Mouse (Mus musculus) cerebellum, postnatal 25 days (tissue): ENCODE data around the gene Btbd2.

Experiments used
- DNase-seq, 2 experiments: peaks; one replicate each; pipeline ENCODE4 v3.0.0; 2021; ENCODE audit warnings: mixed read lengths in 2 of 2

The Btbd2 gene

GRCm38 (mm10) chr10:80656863-80657623, at the start of gene Btbd2:
TSS of gene Btbd2 (minus strand) at chr10:80657071.
- DNase-seq: peak in 1 of 2 experiments; percentile 58

GRCm38 (mm10) chr10:80705479-80705878, 48.6 kb upstream of the Btbd2 start:
- DNase-seq: no peak

- DNase-seq: no peak
Measured at GRCm38 (mm10) chr10:80705033-80705432, 48.2 kb upstream of the Btbd2 start.

- peak in 1 of 2 experiments; percentile 45 for DNase-seq
Measured at GRCm38 (mm10) chr10:80704418-80704817, 47.5 kb upstream of the Btbd2 start.

GRCm38 (mm10) chr10:80703643-80704042, 46.8 kb upstream of the Btbd2 start:
- DNase-seq: peak in 1 of 2 experiments; percentile 51

- peak; percentile 96 for DNase-seq
Measured at GRCm38 (mm10) chr10:80702536-80703390, 45.9 kb upstream of the Btbd2 start.

- DNase-seq: peak; percentile 98 to 99
Measured at GRCm38 (mm10) chr10:80701721-80702535, 45.1 kb upstream of the Btbd2 start, which contains the start of the genes Mob3a and Izumo4. TSS of gene Mob3a (minus strand) at chr10:80701977. TSS of gene Izumo4 (plus strand) at chr10:80702184.

GRCm38 (mm10) chr10:80700732-80701131, 43.9 kb upstream of the Btbd2 start:
- no peak for DNase-seq

- no peak for DNase-seq
Measured at GRCm38 (mm10) chr10:80700038-80700504, 43.2 kb upstream of the Btbd2 start.

GRCm38 (mm10) chr10:80698605-80699004, 41.7 kb upstream of the Btbd2 start:
- DNase-seq: no peak

- DNase-seq: no peak
Measured at GRCm38 (mm10) chr10:80697812-80698211, 40.9 kb upstream of the Btbd2 start.

- no peak for DNase-seq
Measured at GRCm38 (mm10) chr10:80697393-80697787, 40.5 kb upstream of the Btbd2 start.

- DNase-seq: no peak
Measured at GRCm38 (mm10) chr10:80696502-80697392, 39.9 kb upstream of the Btbd2 start.

GRCm38 (mm10) chr10:80695801-80696501, 39.1 kb upstream of the Btbd2 start:
- no peak for DNase-seq

GRCm38 (mm10) chr10:80695186-80695585, 38.3 kb upstream of the Btbd2 start:
- no peak for DNase-seq

GRCm38 (mm10) chr10:80694159-80694938, 37.5 kb upstream of the Btbd2 start:
- DNase-seq: no peak

GRCm38 (mm10) chr10:80693401-80694045, 36.7 kb upstream of the Btbd2 start:
- peak in 1 of 2 experiments; percentile 15 for DNase-seq

- DNase-seq: no peak
Measured at GRCm38 (mm10) chr10:80692249-80693165, 35.6 kb upstream of the Btbd2 start.
